Mouse (Mus musculus) layer of hippocampus, postnatal 14 days (tissue): ENCODE measurements around the gene Rpl22. TPM values are rescaled to one million over a fixed set of nuclear protein-coding genes. Genes with fewer than 3 reads are reported as not detected.

ENCODE experiments used
- total RNA-seq, 2 experiments: library from RNA; stranded (reverse); gene quantifications; 2 replicates each; pipeline ENCODE4 v1.2.3; 2021

Rpl22 gene
- total RNA-seq, 2 experiments from 2014 or later, result 227 to 233 TPM

Other genes with a start within 250 kb of the Rpl22 start
- 10 to 100 TPM; 17.7 to 25.6 TPM for gene Tnfrsf25, start 209.8 kb upstream of the Rpl22 start, total RNA-seq
- under 1 TPM; 0.57 to 0.94 TPM for gene Espn, start 173.4 kb upstream of the Rpl22 start, total RNA-seq
- not detected for gene Hes2, start 166.9 kb upstream of the Rpl22 start, total RNA-seq
- 100 to 1,000 TPM; 352 to 388 TPM for gene Acot7, start 147.6 kb upstream of the Rpl22 start, total RNA-seq
- gene Gpr153, start 51.5 kb upstream of the Rpl22 start, total RNA-seq, result 10 to 100 TPM in 1 of 2 experiments, 1 to 10 TPM in 1; 8.9 to 14.4 TPM
- not detected for gene Hes3, start 34.1 kb upstream of the Rpl22 start, total RNA-seq
- 10 to 100 TPM; 33.8 to 34.6 TPM for gene Icmt, start 28.5 kb upstream of the Rpl22 start, total RNA-seq
- gene Rnf207, start 6.7 kb upstream of the Rpl22 start, total RNA-seq, result 1 to 10 TPM; 2.6 to 6.0 TPM
- 100 to 1,000 TPM; 140 to 154 TPM for gene Chd5, start 12.9 kb downstream of the Rpl22 start, total RNA-seq
- 10 to 100 TPM; 24.0 to 25.1 TPM for gene Nphp4, start 151.0 kb downstream of the Rpl22 start, total RNA-seq
- gene Kcnab2, start 152.1 kb downstream of the Rpl22 start, total RNA-seq, result 100 to 1,000 TPM; 423 to 447 TPM